Mouse (Mus musculus): ENCODE measurements around the gene Gm21083. TPM values are rescaled to one million over a fixed set of nuclear protein-coding genes. Genes with fewer than 3 reads are reported as not detected.
"Not testable (repeated sequence)": the region's sequence is repeated elsewhere in the genome, so short reads cannot be mapped to it uniquely, and the experiment has no call there.

Gene Gm21083
- polyA plus RNA-seq (2012; rRNA removed): not detected in 2 replicates

GRCm38 (mm10) chr5:15577033-15577432 lies at the start of gene Gm21083:
Gene Gm21083 (plus strand): TSS chr5:15577333.
- DNase-seq (ENCODE audit: extremely low spot score in 1 of 2, low spot score in 1 of 2): not testable (repeated sequence)

GRCm38 (mm10) chr5:15529122-15529521 lies 48.0 kb upstream of the Gm21083 start, which contains the start of gene Gm21190:
Gene Gm21190 (minus strand): TSS chr5:15529222.
- not testable (repeated sequence) for DNase-seq (ENCODE audit: extremely low spot score in 1 of 2, low spot score in 1 of 2)

GRCm38 (mm10) chr5:15548642-15549041 lies 28.5 kb upstream of the Gm21083 start:
- not testable (repeated sequence) for DNase-seq (ENCODE audit: extremely low spot score in 1 of 2, low spot score in 1 of 2)

- not testable (repeated sequence) for DNase-seq (ENCODE audit: extremely low spot score in 1 of 2, low spot score in 1 of 2)
These were observed 28.0 kb upstream of the Gm21083 start for GRCm38 (mm10) chr5:15549134-15549533.

GRCm38 (mm10) chr5:15549606-15550005 lies 27.5 kb upstream of the Gm21083 start:
- DNase-seq (ENCODE audit: extremely low spot score in 1 of 2, low spot score in 1 of 2): peak in 1 of 2 experiments; percentile 42

- not testable (repeated sequence) for DNase-seq (ENCODE audit: extremely low spot score in 1 of 2, low spot score in 1 of 2)
These were observed 18.5 kb upstream of the Gm21083 start for GRCm38 (mm10) chr5:15558654-15559053.

- DNase-seq (ENCODE audit: extremely low spot score in 1 of 2, low spot score in 1 of 2): not testable (repeated sequence)
These were observed 15.5 kb upstream of the Gm21083 start for GRCm38 (mm10) chr5:15561425-15562264.

GRCm38 (mm10) chr5:15573735-15574134 lies 3.4 kb upstream of the Gm21083 start:
- not testable (repeated sequence) for DNase-seq (ENCODE audit: extremely low spot score in 1 of 2, low spot score in 1 of 2)

GRCm38 (mm10) chr5:15586351-15586750 lies 9.2 kb downstream of the Gm21083 start:
- peak in 1 of 2 experiments; percentile 55 for DNase-seq (ENCODE audit: extremely low spot score in 1 of 2, low spot score in 1 of 2)

GRCm38 (mm10) chr5:15588291-15588690 lies 11.2 kb downstream of the Gm21083 start:
- DNase-seq (ENCODE audit: extremely low spot score in 1 of 2, low spot score in 1 of 2): peak in 1 of 2 experiments; percentile 45

- DNase-seq (ENCODE audit: extremely low spot score in 1 of 2, low spot score in 1 of 2): not testable (repeated sequence)
These were observed 13.5 kb downstream of the Gm21083 start for GRCm38 (mm10) chr5:15590635-15591034.

- not testable (repeated sequence) for DNase-seq (ENCODE audit: extremely low spot score in 1 of 2, low spot score in 1 of 2)
These were observed 14.4 kb downstream of the Gm21083 start for GRCm38 (mm10) chr5:15591577-15591976.

GRCm38 (mm10) chr5:15598831-15599230 lies 21.7 kb downstream of the Gm21083 start:
- DNase-seq (ENCODE audit: extremely low spot score in 1 of 2, low spot score in 1 of 2): not testable (repeated sequence)

GRCm38 (mm10) chr5:15600342-15600741 lies 23.2 kb downstream of the Gm21083 start:
- DNase-seq (ENCODE audit: extremely low spot score in 1 of 2, low spot score in 1 of 2): peak in 1 of 2 experiments; percentile 51

- DNase-seq (ENCODE audit: extremely low spot score in 1 of 2, low spot score in 1 of 2): not testable (repeated sequence)
These were observed 24.3 kb downstream of the Gm21083 start for GRCm38 (mm10) chr5:15601481-15601880.

- not testable (repeated sequence) for DNase-seq (ENCODE audit: extremely low spot score in 1 of 2, low spot score in 1 of 2)
These were observed 24.8 kb downstream of the Gm21083 start for GRCm38 (mm10) chr5:15601960-15602359.

- not testable (repeated sequence) for DNase-seq (ENCODE audit: extremely low spot score in 1 of 2, low spot score in 1 of 2)
These were observed 25.4 kb downstream of the Gm21083 start for GRCm38 (mm10) chr5:15602424-15602947.

- DNase-seq (ENCODE audit: extremely low spot score in 1 of 2, low spot score in 1 of 2): not testable (repeated sequence)
These were observed 25.9 kb downstream of the Gm21083 start for GRCm38 (mm10) chr5:15603008-15603407.

- DNase-seq (ENCODE audit: extremely low spot score in 1 of 2, low spot score in 1 of 2): not testable (repeated sequence)
These were observed 26.5 kb downstream of the Gm21083 start for GRCm38 (mm10) chr5:15603585-15603984.

- peak in 1 of 2 experiments; percentile 10 for DNase-seq (ENCODE audit: extremely low spot score in 1 of 2, low spot score in 1 of 2)
These were observed 29.5 kb downstream of the Gm21083 start for GRCm38 (mm10) chr5:15606677-15607076.

GRCm38 (mm10) chr5:15610695-15611094 lies 33.6 kb downstream of the Gm21083 start:
- DNase-seq (ENCODE audit: extremely low spot score in 1 of 2, low spot score in 1 of 2): peak in 1 of 2 experiments; percentile 58

Measured in frontal cortex, adult 2 months (tissue).